Comparison of ENCODE assay signal across 11 mouse cellular contexts in the genomic region with DNA sequence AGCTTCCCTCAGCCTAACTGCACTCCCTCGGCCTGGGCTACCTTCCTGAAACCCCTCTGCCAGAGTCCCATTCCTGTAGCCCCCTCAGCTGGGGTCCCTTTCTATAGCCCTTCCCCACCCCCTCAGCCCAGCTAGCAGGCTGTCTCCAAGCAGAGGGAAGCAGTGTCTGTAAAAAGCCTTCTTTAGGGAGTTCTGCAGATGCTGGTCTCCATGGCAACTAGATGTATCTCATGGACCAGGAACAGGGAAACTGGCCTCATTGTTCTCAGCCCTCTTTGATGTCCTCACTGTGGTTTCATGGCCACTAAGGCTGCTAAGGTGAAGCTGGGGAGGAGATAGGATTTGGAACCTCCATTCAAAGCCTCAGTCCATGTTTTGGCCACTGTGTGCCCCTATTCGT.
DNase-seq lines count a peak whose midpoint lies in the region; ATAC-seq lines count a peak whose summit lies in the region.
"Had no signal": no experiment of that assay in that cellular context is flagged by ENCODE, and none has a peak within 500 bp of the region (broad histone marks: within the 10 kb centered on the region; RNA-seq: fewer than 3 reads in every experiment).

No protein-coding gene starts in this region.

- H3K4me2 ChIP-seq in forebrain, embryonic 13.5 days = no peak overlapping the region
- H3K4me2 ChIP-seq in neural tube, embryonic 13.5 days = no peak overlapping the region
- H3K4me2 ChIP-seq in heart, embryonic 11.5 days = no peak overlapping the region
- H3K4me2 ChIP-seq: heart, embryonic 13.5 days; limb, embryonic 12.5 days had no signal

- DNase-seq in brain, adult 2 months (ENCODE audit: low read depth, low spot score) = peak; percentile 87
- DNase-seq in left cerebral cortex, adult 18-20 months (ENCODE audit: low spot score in 2 of 2) = peak; percentile 31 to 36
- no peak for DNase-seq in cerebellum, adult 9-11 months
- no peak for DNase-seq in spleen, adult 18-20 months
- DNase-seq: cerebellum, adult 11 months; kidney, adult 11 months had no signal

- WGBS in forebrain, embryonic 13.5 days = 29% methylated on average over 2 of the region's 2 CpGs
- 26% methylated on average over 2 of the region's 2 CpGs for WGBS in neural tube, embryonic 13.5 days
- WGBS in heart, embryonic 11.5 days (ENCODE audit: insufficient replicate concordance) = 73% methylated on average over 2 of the region's 2 CpGs

- no peaks in the 10 kb centered on the region; the same call in 1 of the 2 replicates for H3K36me3 ChIP-seq in forebrain, embryonic 13.5 days (ENCODE audit: poor library complexity, severe bottlenecking)
- H3K36me3 ChIP-seq in neural tube, embryonic 13.5 days = no peaks in the 10 kb centered on the region
- H3K36me3 ChIP-seq in heart, embryonic 11.5 days (ENCODE audit: control insufficient read depth, insufficient read depth, low read length) = no peaks in the 10 kb centered on the region
- H3K36me3 ChIP-seq: heart, embryonic 13.5 days; limb, embryonic 12.5 days had no signal

- no peak overlapping the region for H3K4me3 ChIP-seq in forebrain, embryonic 13.5 days
- no peak overlapping the region for H3K4me3 ChIP-seq in neural tube, embryonic 13.5 days
- H3K4me3 ChIP-seq in heart, embryonic 11.5 days (ENCODE audit: low read depth, low read length) = no peak overlapping the region
- H3K4me3 ChIP-seq: heart, embryonic 13.5 days; limb, embryonic 12.5 days had no signal

- peak overlapping the region; percentile 64 for H3K27ac ChIP-seq in forebrain, embryonic 13.5 days
- H3K27ac ChIP-seq in neural tube, embryonic 13.5 days (replicated peaks) = peak overlapping the region; percentile 64
- H3K27ac ChIP-seq in heart, embryonic 11.5 days (ENCODE audit: low read depth, low read length) = no peak overlapping the region
- H3K27ac ChIP-seq: heart, embryonic 13.5 days; limb, embryonic 12.5 days had no signal

- H3K27me3 ChIP-seq in forebrain, embryonic 13.5 days = no peaks in the 10 kb centered on the region
- no peaks in the 10 kb centered on the region for H3K27me3 ChIP-seq in neural tube, embryonic 13.5 days
- no peaks in the 10 kb centered on the region for H3K27me3 ChIP-seq in heart, embryonic 11.5 days (ENCODE audit: control insufficient read depth, insufficient read depth, low read length)
- H3K27me3 ChIP-seq: heart, embryonic 13.5 days; limb, embryonic 12.5 days had no signal

- H3K9ac ChIP-seq in forebrain, embryonic 13.5 days = no peak overlapping the region
- H3K9ac ChIP-seq in neural tube, embryonic 13.5 days = no peak overlapping the region
- no peak overlapping the region for H3K9ac ChIP-seq in heart, embryonic 11.5 days (ENCODE audit: low read depth, low read length)
- H3K9ac ChIP-seq: heart, embryonic 13.5 days; limb, embryonic 12.5 days had no signal

- peak; percentile 71 for ATAC-seq in forebrain, embryonic 13.5 days
- peak; percentile 79 for ATAC-seq in neural tube, embryonic 13.5 days (ENCODE audit: low read depth)
- no peak for ATAC-seq in heart, embryonic 11.5 days (replicated peaks; ENCODE audit: insufficient number of reproducible peaks, low FRiP score, low TSS enrichment)

- H3K4me1 ChIP-seq in forebrain, embryonic 13.5 days = peaks cover 24% of the 10 kb centered on the region
- H3K4me1 ChIP-seq in neural tube, embryonic 13.5 days (replicated peaks) = peaks cover 25% of the 10 kb centered on the region
- H3K4me1 ChIP-seq in heart, embryonic 11.5 days (ENCODE audit: control insufficient read depth, insufficient read depth, low read length) = no peaks in the 10 kb centered on the region
- H3K4me1 ChIP-seq: heart, embryonic 13.5 days; limb, embryonic 12.5 days had no signal

- H3K9me3 ChIP-seq in forebrain, embryonic 13.5 days (replicated peaks) = no peaks in the 10 kb centered on the region
- H3K9me3 ChIP-seq in neural tube, embryonic 13.5 days = no peaks in the 10 kb centered on the region
- H3K9me3 ChIP-seq in heart, embryonic 11.5 days (replicated peaks; ENCODE audit: control insufficient read depth, low read length) = no peaks in the 10 kb centered on the region
- H3K9me3 ChIP-seq: heart, embryonic 13.5 days; limb, embryonic 12.5 days had no signal

Comparison
In these comparisons a context has a peak if more than half of its experiments do, and no peak if none do; other contexts are left out.
1. DNase-seq: peak in brain, adult 2 months (single experiment) and left cerebral cortex, adult 18-20 months (2 of 2); none in cerebellum, adult 9-11 months (single experiment) and spleen, adult 18-20 months (0 of 2).